Mouse (Mus musculus): ENCODE data around the gene Cox6a2. TPM values are rescaled to one million over a fixed set of nuclear protein-coding genes. Genes with fewer than 3 reads are reported as not detected.

Cox6a2 gene
- polyA plus RNA-seq, 1 experiment from 2014 or later = 2.1 TPM

GRCm38 (mm10) chr7:128243921-128244320 is 37.7 kb upstream of the Cox6a2 start:
- 52% methylated on average over 10 of the region's 10 CpGs for WGBS
- H3K4me3 ChIP-seq = no peak overlapping the region
- H3K4me1 ChIP-seq (replicated peaks) = peaks cover 41% of the 10 kb centered on the region
- H3K27me3 ChIP-seq = no peaks in the 10 kb centered on the region
- H3K9me3 ChIP-seq = no peaks in the 10 kb centered on the region
- no peak overlapping the region for H3K27ac ChIP-seq (replicated peaks)
- no peak overlapping the region for H3K4me2 ChIP-seq
- H3K36me3 ChIP-seq = peaks cover 48% of the 10 kb centered on the region
- ATAC-seq (ENCODE audit: low read depth) = no peak
- 0 out of 2 replicates have a peak overlapping the region, but pooled peaks have one; percentile 31 for H3K9ac ChIP-seq

DNA sequence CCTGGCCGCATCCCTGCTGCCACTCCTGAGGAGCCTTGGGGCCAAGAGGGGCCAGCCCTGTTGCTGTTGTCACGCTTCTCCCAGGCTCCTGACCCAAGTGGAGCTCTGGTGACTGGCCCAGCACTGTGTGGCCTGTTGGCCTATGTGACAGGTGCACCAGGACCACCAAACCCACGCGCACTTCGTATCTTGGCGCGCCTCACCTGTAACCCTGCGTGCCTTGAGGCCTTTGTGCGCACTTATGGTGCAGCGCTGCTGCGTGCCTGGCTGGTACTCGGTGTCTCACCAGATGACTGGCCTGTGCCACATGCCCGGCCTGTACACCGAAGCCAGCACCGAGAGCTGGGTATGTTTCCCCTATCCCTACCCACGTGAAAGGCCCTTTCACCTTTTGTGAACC is 36.1 kb upstream of the Cox6a2 start:
- 93% methylated on average over 16 of the region's 16 CpGs for WGBS
- no peak for ATAC-seq (ENCODE audit: low read depth)

DNA sequence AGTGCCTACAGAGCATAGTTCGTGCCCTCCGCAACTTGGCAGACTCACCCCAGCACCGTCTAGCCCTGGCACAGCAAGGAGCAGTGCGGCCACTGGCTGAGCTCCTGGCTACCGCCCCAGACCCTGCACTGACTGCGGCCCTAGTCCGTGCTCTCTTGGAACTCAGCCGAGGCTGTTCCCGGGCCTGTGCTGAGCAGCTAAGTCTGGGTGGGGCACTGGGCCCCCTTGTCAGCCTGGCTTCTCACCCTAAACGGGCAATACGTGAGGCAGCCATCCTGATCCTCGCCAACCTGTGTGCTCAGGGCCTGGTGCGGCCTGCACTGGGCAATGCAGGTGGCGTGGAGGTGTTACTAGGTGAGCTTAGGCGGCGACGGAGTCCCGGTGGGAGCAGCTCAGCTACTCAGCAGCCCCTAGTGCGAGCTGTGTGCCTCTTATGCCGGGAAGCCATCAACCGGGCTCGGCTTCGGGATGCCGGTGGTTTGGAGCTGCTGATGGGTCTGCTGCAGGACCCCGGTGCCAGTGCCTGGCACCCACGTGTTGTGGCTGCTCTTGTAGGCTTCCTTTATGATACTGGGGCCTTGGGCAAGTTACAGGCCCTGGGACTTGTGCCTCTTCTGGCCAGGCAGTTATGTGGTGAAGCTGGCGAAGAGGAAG is 34.1 kb upstream of the Cox6a2 start:
- Histone ChIP-seq H3K4me1 (replicated peaks) (peaks cover 36% of the 10 kb centered on the region), H3K4me2 (no peak overlapping the region), H3K9ac (no peak overlapping the region), H3K9me3 (no peaks in the 10 kb centered on the region), H3K27me3 (no peaks in the 10 kb centered on the region), H3K27ac (replicated peaks) (no peak overlapping the region), H3K36me3 (peaks cover 58% of the 10 kb centered on the region), H3K4me3 (no peak overlapping the region)
- no peak for ATAC-seq (ENCODE audit: low read depth)
- 93% methylated on average over 27 of the region's 27 CpGs for WGBS

More for the DNA sequence above, 36.1 kb upstream of the Cox6a2 start:
- no peak overlapping the region for H3K4me3 ChIP-seq
- no peak overlapping the region for H3K27ac ChIP-seq (replicated peaks)
- H3K9me3 ChIP-seq = no peaks in the 10 kb centered on the region
- H3K36me3 ChIP-seq = peaks cover 48% of the 10 kb centered on the region
- H3K27me3 ChIP-seq = no peaks in the 10 kb centered on the region
- 0 out of 2 replicates have a peak overlapping the region, but pooled peaks have one; percentile 1 for H3K9ac ChIP-seq
- H3K4me2 ChIP-seq = no peak overlapping the region
- peaks cover 45% of the 10 kb centered on the region for H3K4me1 ChIP-seq (replicated peaks)

DNA sequence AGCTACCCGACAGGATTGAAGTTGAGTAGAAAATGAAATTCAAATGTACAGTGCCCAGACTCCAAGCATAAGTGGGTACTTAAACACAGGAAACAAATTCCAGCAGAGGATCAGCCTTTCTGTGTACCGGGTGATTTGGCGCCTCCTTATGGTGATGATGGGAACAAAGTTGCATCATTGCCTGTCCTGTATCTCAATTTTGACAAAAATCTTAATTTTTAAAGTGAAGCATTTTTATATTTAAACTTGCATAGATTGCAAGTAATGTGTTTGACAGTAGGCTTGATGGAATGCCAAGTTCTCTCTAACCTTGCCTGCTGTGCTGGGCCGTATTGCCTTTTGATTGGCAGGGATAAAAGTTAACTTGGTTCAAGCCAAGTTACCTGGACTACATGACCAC is 32.8 kb upstream of the Cox6a2 start:
- peak overlapping the region; percentile 71 for H3K4me3 ChIP-seq
- ATAC-seq (ENCODE audit: low read depth) = no peak
- peaks cover 45% of the 10 kb centered on the region for H3K36me3 ChIP-seq
- WGBS = 27% methylated on average over 4 of the region's 4 CpGs
- peaks cover 36% of the 10 kb centered on the region for H3K4me1 ChIP-seq (replicated peaks)
- H3K27me3 ChIP-seq = no peaks in the 10 kb centered on the region
- H3K27ac ChIP-seq (replicated peaks) = peak overlapping the region; percentile 98; the same call in 1 of the 2 replicates
- H3K9ac ChIP-seq = no peak overlapping the region
- H3K4me2 ChIP-seq = peak overlapping the region; percentile 57
- H3K9me3 ChIP-seq = no peaks in the 10 kb centered on the region

DNA sequence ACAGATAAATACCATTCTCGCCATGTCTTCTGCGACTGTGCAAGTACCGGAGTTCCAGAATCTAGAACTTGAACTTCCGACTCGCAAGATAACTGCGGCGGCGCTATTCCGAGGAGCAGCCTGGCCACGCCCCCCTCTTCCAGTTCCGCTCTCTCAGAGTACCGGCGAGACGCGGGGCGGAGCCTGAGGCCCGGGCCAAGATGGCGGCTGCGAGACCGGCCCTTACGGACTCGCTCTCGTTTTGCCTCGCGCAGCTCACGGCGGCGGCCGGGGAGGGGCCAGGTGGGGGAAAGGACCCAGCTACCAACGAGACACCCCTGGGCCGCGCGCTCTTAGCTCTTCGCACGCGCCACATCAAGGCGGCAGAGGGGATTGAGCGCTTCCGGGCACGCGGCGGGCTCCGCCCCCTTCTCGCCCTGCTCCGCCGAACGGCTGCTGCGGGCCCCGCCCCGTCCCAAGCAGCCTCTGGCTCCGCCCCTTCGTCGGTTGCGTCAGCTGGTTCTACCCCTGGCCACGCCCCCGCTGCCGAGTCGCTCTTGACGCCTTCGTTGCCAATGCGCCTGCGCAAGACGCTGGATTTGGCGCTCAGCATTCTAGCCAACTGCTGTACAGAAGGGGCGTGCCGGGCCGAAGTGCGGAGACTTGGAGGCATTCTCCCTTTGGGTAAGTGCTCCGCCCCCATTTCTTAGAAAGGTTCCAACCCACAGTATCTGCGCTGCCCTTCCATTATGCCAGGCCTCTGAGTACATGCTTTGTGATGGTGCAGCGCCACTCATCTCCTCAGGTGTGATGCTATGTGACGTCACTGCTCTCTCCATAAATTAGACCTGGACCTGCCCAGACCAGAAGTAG is 32.0 kb upstream of the Cox6a2 start, which contains the start of gene 9130023H24Rik:
TSS of gene 9130023H24Rik (minus strand) at position 105 of the 852 bp plus-strand sequence.
- Histone ChIP-seq H3K27me3 (no peaks in the 10 kb centered on the region), H3K4me3 (peak within 1 kb of the TSS; percentile 71), H3K9ac (peak within 1 kb of the TSS; percentile 81), H3K27ac (replicated peaks) (peak within 1 kb of the TSS; percentile 98), H3K9me3 (no peaks in the 10 kb centered on the region), H3K4me1 (replicated peaks) (peaks cover 36% of the 10 kb centered on the region), H3K4me2 (peak within 1 kb of the TSS; percentile 95), H3K36me3 (peaks cover 41% of the 10 kb centered on the region)
- peak; percentile 95 for ATAC-seq (ENCODE audit: low read depth)
- under 1% methylated on average over 72 of the region's 72 CpGs for WGBS

DNA sequence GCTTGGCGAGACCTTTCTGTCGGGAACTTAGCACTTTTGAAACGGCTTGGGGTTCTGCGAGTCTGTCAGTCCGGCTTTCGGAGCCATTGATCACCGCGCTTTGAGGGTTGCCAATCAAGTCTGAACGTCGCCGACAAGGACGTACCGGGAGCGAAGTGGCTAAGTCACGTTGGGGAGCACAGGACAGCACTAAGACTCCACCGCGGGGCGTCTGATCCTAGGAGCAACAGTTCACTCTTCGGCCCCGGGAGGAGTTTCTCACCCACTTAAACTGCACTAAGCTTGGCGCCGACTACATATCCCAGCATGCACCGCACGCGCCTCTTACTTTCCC is 31.4 kb upstream of the Cox6a2 start:
- no peak for ATAC-seq (ENCODE audit: low read depth)
- peak overlapping the region; percentile 71 for H3K4me3 ChIP-seq
- no peaks in the 10 kb centered on the region for H3K9me3 ChIP-seq

GRCm38 (mm10) chr7:128236856-128237592 is 30.8 kb upstream of the Cox6a2 start, which contains the start of gene Armc5:
TSS of gene Armc5 (plus strand) at chr7:128237342.
- no peaks in the 10 kb centered on the region for H3K9me3 ChIP-seq
- WGBS = 26% methylated on average over 37 of the region's 37 CpGs
- peak within 1 kb of the TSS; percentile 71 for H3K4me3 ChIP-seq
- H3K36me3 ChIP-seq = peaks cover 30% of the 10 kb centered on the region
- ATAC-seq (ENCODE audit: low read depth) = peak; percentile 15; the same call in 1 of the 2 replicates
- peak within 1 kb of the TSS; percentile 95 for H3K4me2 ChIP-seq
- peak within 1 kb of the TSS; percentile 98 for H3K27ac ChIP-seq (replicated peaks)
- no peaks in the 10 kb centered on the region for H3K27me3 ChIP-seq
- H3K4me1 ChIP-seq (replicated peaks) = peaks cover 46% of the 10 kb centered on the region
- H3K9ac ChIP-seq = peak within 1 kb of the TSS; percentile 81

More for the DNA sequence above, 31.4 kb upstream of the Cox6a2 start:
- Histone ChIP-seq H3K4me1 (replicated peaks) (peaks cover 41% of the 10 kb centered on the region), H3K4me2 (peak overlapping the region; percentile 95), H3K36me3 (peaks cover 35% of the 10 kb centered on the region), H3K9ac (peak overlapping the region; percentile 81), H3K27me3 (no peaks in the 10 kb centered on the region), H3K27ac (replicated peaks) (peak overlapping the region; percentile 98)
- under 1% methylated on average over 25 of the region's 25 CpGs for WGBS

- peaks cover 46% of the 10 kb centered on the region for H3K4me1 ChIP-seq (replicated peaks)
- H3K27me3 ChIP-seq = no peaks in the 10 kb centered on the region
- WGBS = 96% methylated on average over 13 of the region's 13 CpGs
- peaks cover 25% of the 10 kb centered on the region for H3K36me3 ChIP-seq
- no peaks in the 10 kb centered on the region for H3K9me3 ChIP-seq
- no peak for ATAC-seq (ENCODE audit: low read depth)
- H3K4me3 ChIP-seq = peak overlapping the region; percentile 71; the same call in 1 of the 2 replicates
- H3K4me2 ChIP-seq = peak overlapping the region; percentile 95
- H3K9ac ChIP-seq = peak overlapping the region; percentile 81
- H3K27ac ChIP-seq (replicated peaks) = no peak overlapping the region
Observed at GRCm38 (mm10) chr7:128236426-128236825, 30.2 kb upstream of the Cox6a2 start.

DNA sequence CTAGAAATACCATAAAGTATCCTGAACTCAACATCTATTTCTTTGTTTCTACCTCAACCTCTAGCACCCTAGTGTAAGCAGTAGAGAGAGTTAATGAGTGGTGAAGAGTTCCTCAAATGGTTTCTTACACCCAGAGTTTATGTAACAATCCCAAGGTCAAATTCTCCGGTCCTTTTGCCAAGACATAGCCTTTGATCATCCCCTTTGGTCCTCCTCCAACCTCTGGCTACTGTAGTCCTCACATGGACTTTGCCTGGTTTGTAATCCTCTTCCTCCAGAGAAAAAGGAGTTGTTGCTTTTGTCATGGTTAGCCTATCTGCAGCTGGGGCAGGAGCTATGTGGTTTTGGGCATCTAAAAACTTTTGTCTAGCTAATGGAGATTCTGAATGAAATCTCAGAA is 29.3 kb upstream of the Cox6a2 start:
- ATAC-seq (ENCODE audit: low read depth) = no peak
- no peak overlapping the region for H3K27ac ChIP-seq (replicated peaks)
- no peaks in the 10 kb centered on the region for H3K9me3 ChIP-seq
- no peak overlapping the region for H3K4me3 ChIP-seq
- no peak overlapping the region for H3K9ac ChIP-seq
- peaks cover 37% of the 10 kb centered on the region for H3K4me1 ChIP-seq (replicated peaks)
- WGBS = 89% methylated on average over 1 of the region's 1 CpGs
- H3K4me2 ChIP-seq = no peak overlapping the region
- H3K36me3 ChIP-seq = peaks cover 16% of the 10 kb centered on the region
- H3K27me3 ChIP-seq = no peaks in the 10 kb centered on the region

GRCm38 (mm10) chr7:128234796-128235195 is 28.6 kb upstream of the Cox6a2 start:
- H3K9ac ChIP-seq = no peak overlapping the region
- H3K4me2 ChIP-seq = no peak overlapping the region
- H3K4me1 ChIP-seq (replicated peaks) = peaks cover 32% of the 10 kb centered on the region
- 93% methylated on average over 2 of the region's 2 CpGs for WGBS
- H3K9me3 ChIP-seq = no peaks in the 10 kb centered on the region
- no peak overlapping the region for H3K4me3 ChIP-seq
- H3K27ac ChIP-seq (replicated peaks) = no peak overlapping the region
- H3K36me3 ChIP-seq = peaks cover 10% of the 10 kb centered on the region
- no peaks in the 10 kb centered on the region for H3K27me3 ChIP-seq
- no peak for ATAC-seq (ENCODE audit: low read depth)

DNA sequence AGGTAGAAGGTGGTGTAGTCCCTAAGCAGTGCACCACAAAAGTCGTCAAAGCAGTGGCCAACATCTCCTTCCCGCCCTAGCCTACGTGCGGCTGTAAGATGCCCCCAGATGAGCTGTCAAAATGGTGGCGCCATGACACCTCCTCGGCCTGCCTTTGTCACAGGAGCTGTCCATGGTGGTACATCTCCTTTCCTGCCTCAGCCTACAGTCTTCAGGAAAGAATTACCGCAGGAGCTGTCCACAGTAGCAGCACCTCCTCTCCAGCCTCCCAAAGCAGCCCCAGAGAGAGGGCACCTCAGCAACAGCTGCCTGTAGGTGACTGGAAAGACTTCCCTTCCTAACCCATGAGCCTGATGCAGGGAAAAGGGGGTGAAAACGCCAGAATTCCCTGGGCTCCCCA is 25.6 kb upstream of the Cox6a2 start:
- Histone ChIP-seq H3K27me3 (no peaks in the 10 kb centered on the region), H3K36me3 (peaks cover 10% of the 10 kb centered on the region; the same call in 1 of the 2 replicates), H3K4me3 (no peak overlapping the region), H3K9me3 (no peaks in the 10 kb centered on the region), H3K27ac (replicated peaks) (no peak overlapping the region), H3K4me1 (replicated peaks) (peaks cover 13% of the 10 kb centered on the region), H3K4me2 (no peak overlapping the region), H3K9ac (no peak overlapping the region)
- 47% methylated on average over 8 of the region's 8 CpGs for WGBS
- no peak for ATAC-seq (ENCODE audit: low read depth)

Measured in neural tube, embryonic 13.5 days (tissue).